Mouse (Mus musculus) liver, postnatal 0 days (tissue): ENCODE measurements around the gene Gabbr2.

ENCODE experiments used
- CTCF ChIP-seq: sonication (generic); IDR thresholded peaks from 2 replicates; pipeline ENCODE4 v1.5.1; 2016; ENCODE audit warnings: antibody characterized with exemption, low read depth
- EP300 ChIP-seq: IDR thresholded peaks from 2 replicates; pipeline ENCODE4 v1.6.1; 2016; ENCODE audit warnings: antibody characterized with exemption, low read depth, mild to moderate bottlenecking

DNA sequence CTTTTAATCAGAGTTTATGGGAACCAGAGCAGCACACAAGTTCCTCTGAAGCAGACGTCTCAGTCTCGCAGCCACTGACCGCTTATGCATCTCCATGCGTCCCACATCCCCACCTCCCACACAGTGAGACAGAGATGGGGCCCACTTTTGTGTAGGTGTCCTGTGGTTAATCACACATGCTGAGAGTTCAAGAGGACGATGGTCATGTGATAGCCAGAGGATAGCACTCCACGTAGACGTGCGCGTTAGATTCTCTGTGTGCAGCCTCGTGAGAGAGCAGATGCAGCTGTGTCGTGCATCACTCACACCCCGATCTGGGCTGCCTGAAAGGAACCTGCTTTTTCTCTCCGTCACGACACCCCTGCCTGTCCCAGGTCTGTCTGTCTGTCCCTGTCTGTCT is 167.9 kb downstream of the Gabbr2 start:
- no peak for TF ChIP-seq EP300
- no peak for TF ChIP-seq CTCF
